21 mouse cellular contexts compared by ENCODE assay signal in the genomic region with DNA sequence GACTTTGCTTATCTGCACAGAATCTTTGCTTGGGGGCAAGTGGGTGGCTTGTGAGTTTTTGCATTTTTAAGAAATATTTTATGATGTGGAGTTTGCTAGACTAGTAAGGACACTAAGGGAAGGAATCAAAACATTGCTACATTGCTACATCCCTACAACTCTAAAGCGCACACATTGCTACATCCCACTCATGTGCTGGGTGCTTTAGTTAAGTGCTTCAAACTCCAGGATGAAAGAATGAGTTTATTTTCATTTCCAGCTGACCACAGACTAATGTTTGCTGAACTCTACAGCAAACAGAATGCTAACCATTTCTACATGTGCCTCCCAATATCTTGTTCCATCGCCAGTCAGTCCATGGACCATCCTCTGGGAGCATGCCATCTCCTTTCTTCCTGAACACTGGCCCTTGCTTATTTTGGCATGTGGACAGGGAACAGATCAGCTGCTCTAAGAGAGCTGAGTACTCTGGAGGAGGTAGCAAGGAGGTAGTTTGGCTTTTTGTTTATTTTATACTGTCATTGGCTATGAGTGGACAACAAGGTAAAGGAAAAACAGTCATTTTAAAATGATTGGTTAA. TPM values are rescaled to one million over a fixed set of nuclear protein-coding genes. Genes with fewer than 3 reads are reported as not detected.
A peak's percentile ranks its signal among the peaks of the same experiment; 100 is the strongest.
DNase-seq lines count a peak whose midpoint lies in the region; ATAC-seq lines count a peak whose summit lies in the region.
"Had no signal": no experiment of that assay in that cellular context is flagged by ENCODE, and none has a peak within 500 bp of the region (broad histone marks: within the 10 kb centered on the region; RNA-seq: fewer than 3 reads in every experiment).

No protein-coding gene starts in this region.

- WGBS in kidney, embryonic 16.5 days = 91% methylated on average over 2 of the region's 2 CpGs
- WGBS in forebrain, embryonic 16.5 days = 92% methylated on average over 2 of the region's 2 CpGs

- no peaks in the 10 kb centered on the region for H3K27me3 ChIP-seq in kidney, embryonic 16.5 days (ENCODE audit: insufficient read depth, low read length)
- H3K27me3 ChIP-seq in megakaryocyte, embryonic 14.5 days (replicated peaks) = no peaks in the 10 kb centered on the region
- no peaks in the 10 kb centered on the region for H3K27me3 ChIP-seq in forebrain, embryonic 16.5 days (replicated peaks; ENCODE audit: control insufficient read depth, insufficient read depth, low read length)
- H3K27me3 ChIP-seq: forebrain, embryonic 15.5 days; heart, embryonic 15.5 days; hindbrain, embryonic 12.5 days; intestine, embryonic 15.5 days had no signal

- H3K9me3 ChIP-seq in kidney, embryonic 16.5 days (ENCODE audit: low read length) = no peaks in the 10 kb centered on the region
- no peaks in the 10 kb centered on the region for H3K9me3 ChIP-seq in megakaryocyte, embryonic 14.5 days
- no peaks in the 10 kb centered on the region for H3K9me3 ChIP-seq in forebrain, embryonic 16.5 days (ENCODE audit: control insufficient read depth, low read length)
- H3K9me3 ChIP-seq: forebrain, embryonic 15.5 days; heart, embryonic 15.5 days; hindbrain, embryonic 12.5 days; intestine, embryonic 15.5 days had no signal

- peak; percentile 55 to 67 for DNase-seq in kidney, postnatal 36 days
- DNase-seq in brain, adult 2 months (ENCODE audit: low read depth, low spot score) = peak; percentile 20
- DNase-seq in embryo, embryonic 9.5 days (ENCODE audit: extremely low spot score) = no peak
- DNase-seq: cerebellum, adult 2 months; gastrocnemius, adult 2 months; heart, adult 11 months; retina, postnatal 1 day had no signal

- H3K4me1 ChIP-seq in kidney, embryonic 16.5 days (ENCODE audit: insufficient read depth, low read length) = peaks cover 5% of the 10 kb centered on the region; the same call in 1 of the 2 replicates
- H3K4me1 ChIP-seq in megakaryocyte, embryonic 14.5 days = peaks cover 74% of the 10 kb centered on the region
- no peaks in the 10 kb centered on the region; the same call in 1 of the 2 replicates for H3K4me1 ChIP-seq in forebrain, embryonic 16.5 days (replicated peaks; ENCODE audit: control insufficient read depth, insufficient read depth, low read length)

- no peak overlapping the region for H3K4me3 ChIP-seq in kidney, embryonic 16.5 days (ENCODE audit: low read length)
- peak overlapping the region; percentile 69 for H3K4me3 ChIP-seq in megakaryocyte, embryonic 14.5 days (replicated peaks)
- no peak overlapping the region for H3K4me3 ChIP-seq in forebrain, embryonic 16.5 days (replicated peaks; ENCODE audit: low read length)
- H3K4me3 ChIP-seq: forebrain, embryonic 15.5 days; gastrocnemius, adult 2 months; heart, embryonic 15.5 days; hindbrain, embryonic 12.5 days; intestine, embryonic 15.5 days had no signal

- no peaks in the 10 kb centered on the region for H3K36me3 ChIP-seq in kidney, embryonic 16.5 days (ENCODE audit: insufficient read depth, low read length)
- peaks cover 42% of the 10 kb centered on the region for H3K36me3 ChIP-seq in megakaryocyte, embryonic 14.5 days (replicated peaks; ENCODE audit: low read length)
- H3K36me3 ChIP-seq in forebrain, embryonic 16.5 days (ENCODE audit: control insufficient read depth, insufficient read depth) = no peaks in the 10 kb centered on the region
- H3K36me3 ChIP-seq: forebrain, embryonic 15.5 days; heart, embryonic 15.5 days; hindbrain, embryonic 12.5 days; intestine, embryonic 15.5 days had no signal

- H3K4me2 ChIP-seq in kidney, embryonic 16.5 days (replicated peaks; ENCODE audit: low read depth, low read length) = no peak overlapping the region
- no peak overlapping the region for H3K4me2 ChIP-seq in forebrain, embryonic 16.5 days (ENCODE audit: low read length)
- H3K4me2 ChIP-seq: forebrain, embryonic 15.5 days; heart, embryonic 15.5 days; hindbrain, embryonic 12.5 days; intestine, embryonic 15.5 days had no signal

- no peak overlapping the region for H3K9ac ChIP-seq in kidney, embryonic 16.5 days (replicated peaks; ENCODE audit: low read length)
- no peak overlapping the region for H3K9ac ChIP-seq in forebrain, embryonic 16.5 days (replicated peaks; ENCODE audit: low read depth, low read length)
- H3K9ac ChIP-seq: forebrain, embryonic 15.5 days; heart, embryonic 15.5 days; hindbrain, embryonic 12.5 days; intestine, embryonic 15.5 days had no signal

- no peak overlapping the region for H3K27ac ChIP-seq in kidney, embryonic 16.5 days (ENCODE audit: low read length)
- no peak overlapping the region for H3K27ac ChIP-seq in forebrain, embryonic 16.5 days (ENCODE audit: low read length)
- H3K27ac ChIP-seq: forebrain, embryonic 15.5 days; gastrocnemius, adult 2 months; heart, embryonic 15.5 days; hindbrain, embryonic 12.5 days; intestine, embryonic 15.5 days had no signal

- no peak for ATAC-seq in kidney, embryonic 16.5 days (ENCODE audit: low FRiP score, low TSS enrichment)
- ATAC-seq in megakaryocyte, adult 5-6 weeks (ENCODE audit: poor library complexity, severe bottlenecking) = no peak
- no peak for ATAC-seq in forebrain, embryonic 16.5 days
- ATAC-seq: forebrain, embryonic 15.5 days; intestine, embryonic 15.5 days had no signal

RNA-seq across cellular contexts. Expression of gene Sord, which starts 3.4 kb away (rescaled TPM):
- polyA plus RNA-seq in kidney, embryonic 16.5 days (2015; fragmentation: Nextera tagmentation; extraction: Ambion mirVana) = 62.2 and 62.4 TPM in 2 replicates
- polyA plus RNA-seq in megakaryocyte, embryonic 14.5 days (2012; ENCODE audit: insufficient read depth, low replicate concordance) = 51.9 and 52.7 TPM in 2 replicates
- total RNA-seq in megakaryocyte, adult 5-6 weeks (2015) = 26.3 and 27.8 TPM in 2 replicates
- total RNA-seq in megakaryocyte, adult 5-6 weeks (2017) = 34.9 and 36.1 TPM in 2 replicates
- 16.2 and 16.4 TPM in 2 replicates for polyA plus RNA-seq in forebrain, embryonic 16.5 days (2015; fragmentation: Nextera tagmentation; extraction: Ambion mirVana)

RNA-seq across cellular contexts. Expression of gene Terb2, which starts 51.9 kb away (rescaled TPM):
- polyA plus RNA-seq in kidney, embryonic 16.5 days (2015; fragmentation: Nextera tagmentation; extraction: Ambion mirVana) = not detected in 2 replicates
- polyA plus RNA-seq in megakaryocyte, embryonic 14.5 days (2012; ENCODE audit: insufficient read depth, low replicate concordance) = not detected in 2 replicates
- total RNA-seq in megakaryocyte, adult 5-6 weeks (2015) = not detected in 2 replicates
- total RNA-seq in megakaryocyte, adult 5-6 weeks (2017) = not detected in 2 replicates
- polyA plus RNA-seq in forebrain, embryonic 16.5 days (2015; fragmentation: Nextera tagmentation; extraction: Ambion mirVana) = not detected in 2 replicates
- total RNA-seq: adrenal gland, adult 2 months; gastrocnemius, adult 2 months; layer of hippocampus, adult 8-10 months; left cerebral cortex, adult 8-10 months; neutrophil, adult 5-6 weeks had no signal
- polyA plus RNA-seq: adrenal gland, adult 2 months; cerebellum, adult 2 months; forebrain, embryonic 15.5 days; heart, embryonic 15.5 days; hindbrain, embryonic 12.5 days; intestine, embryonic 15.5 days; limb, embryonic 14.5 days; thymus, postnatal 0 days had no signal

RNA-seq across cellular contexts. Expression of gene Patl2, which starts 52.0 kb away (rescaled TPM):
- not detected in 2 replicates for polyA plus RNA-seq in kidney, embryonic 16.5 days (2015; fragmentation: Nextera tagmentation; extraction: Ambion mirVana)
- polyA plus RNA-seq in megakaryocyte, embryonic 14.5 days (2012; ENCODE audit: insufficient read depth, low replicate concordance) = not detected in 2 replicates
- total RNA-seq in megakaryocyte, adult 5-6 weeks (2015) = not detected in 2 replicates
- not detected in 2 replicates for total RNA-seq in megakaryocyte, adult 5-6 weeks (2017)
- polyA plus RNA-seq in forebrain, embryonic 16.5 days (2015; fragmentation: Nextera tagmentation; extraction: Ambion mirVana) = not detected in 2 replicates
- total RNA-seq: adrenal gland, adult 2 months; gastrocnemius, adult 2 months; neutrophil, adult 5-6 weeks had no signal
- polyA plus RNA-seq: adrenal gland, adult 2 months; forebrain, embryonic 15.5 days; hindbrain, embryonic 12.5 days; intestine, embryonic 15.5 days had no signal
